Mouse (Mus musculus): ENCODE data around the gene Snx18. TPM values are rescaled to one million over a fixed set of nuclear protein-coding genes. Genes with fewer than 3 reads are reported as not detected.

Gene Snx18
- polyA plus RNA-seq, 1 experiment: 13.7 TPM

DNA sequence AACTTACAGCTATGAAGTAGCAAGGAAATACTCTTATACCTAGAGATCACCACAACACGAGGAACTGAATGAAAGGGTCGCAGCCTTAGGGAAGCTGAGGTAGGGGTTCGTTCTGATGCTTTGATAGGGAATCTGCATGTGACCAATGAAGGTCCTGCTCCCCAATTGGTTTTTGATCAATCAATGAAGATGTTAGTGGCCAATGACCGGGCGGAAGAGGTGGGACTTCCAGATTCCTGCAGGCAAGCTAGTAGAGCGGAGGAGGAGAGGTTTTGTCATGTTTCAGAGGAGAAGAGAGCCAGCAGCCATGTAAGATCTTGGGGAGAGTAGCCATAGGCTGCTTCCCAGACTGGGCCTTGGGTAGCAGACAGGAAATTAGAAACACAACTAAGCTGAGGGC, 33.9 kb downstream of the Snx18 start:
- peaks cover 6% of the 10 kb centered on the region; the same call in 1 of the 2 replicates for H3K4me1 ChIP-seq (ENCODE audit: control insufficient read depth, insufficient read depth, insufficient read length)
- WGBS: 82% methylated on average over 6 of the region's 6 CpGs
- TF ChIP-seq CTCF (IDR thresholded peaks at IDR 0.05; ENCODE audit: extremely low read depth, insufficient read depth, insufficient read length, insufficient replicate concordance): no peak
- no peak for TF ChIP-seq POLR2A (IDR thresholded peaks at IDR 0.05; ENCODE audit: low read depth, low read length)
- DNase-seq (ENCODE audit: low read depth in 1 of 2, low spot score in 2 of 2): no peak
- no peaks in the 10 kb centered on the region for H3K36me3 ChIP-seq (ENCODE audit: control insufficient read depth, insufficient read depth, low read length)
- no peak overlapping the region for H3K27ac ChIP-seq (ENCODE audit: insufficient read depth, low read length)
- no peaks in the 10 kb centered on the region for H3K27me3 ChIP-seq (ENCODE audit: control insufficient read depth, insufficient read depth, low read length)
- no peak overlapping the region for H3K4me3 ChIP-seq (ENCODE audit: extremely low read depth, insufficient read depth, insufficient read length)

GRCm38 (mm10) chr13:113583563-113583962, 34.8 kb downstream of the Snx18 start:
- H3K27ac ChIP-seq (ENCODE audit: insufficient read depth, low read length): no peak overlapping the region
- no peaks in the 10 kb centered on the region for H3K27me3 ChIP-seq (ENCODE audit: control insufficient read depth, insufficient read depth, low read length)
- no peak for TF ChIP-seq POLR2A (IDR thresholded peaks at IDR 0.05; ENCODE audit: low read depth, low read length)
- TF ChIP-seq CTCF (IDR thresholded peaks at IDR 0.05; ENCODE audit: extremely low read depth, insufficient read depth, insufficient read length, insufficient replicate concordance): no peak
- H3K4me3 ChIP-seq (ENCODE audit: extremely low read depth, insufficient read depth, insufficient read length): no peak overlapping the region
- no peak for DNase-seq (ENCODE audit: low read depth in 1 of 2, low spot score in 2 of 2)
- peaks cover 6% of the 10 kb centered on the region; the same call in 1 of the 2 replicates for H3K4me1 ChIP-seq (ENCODE audit: control insufficient read depth, insufficient read depth, insufficient read length)
- H3K36me3 ChIP-seq (ENCODE audit: control insufficient read depth, insufficient read depth, low read length): no peaks in the 10 kb centered on the region
- 82% methylated on average over 4 of the region's 4 CpGs for WGBS

DNA sequence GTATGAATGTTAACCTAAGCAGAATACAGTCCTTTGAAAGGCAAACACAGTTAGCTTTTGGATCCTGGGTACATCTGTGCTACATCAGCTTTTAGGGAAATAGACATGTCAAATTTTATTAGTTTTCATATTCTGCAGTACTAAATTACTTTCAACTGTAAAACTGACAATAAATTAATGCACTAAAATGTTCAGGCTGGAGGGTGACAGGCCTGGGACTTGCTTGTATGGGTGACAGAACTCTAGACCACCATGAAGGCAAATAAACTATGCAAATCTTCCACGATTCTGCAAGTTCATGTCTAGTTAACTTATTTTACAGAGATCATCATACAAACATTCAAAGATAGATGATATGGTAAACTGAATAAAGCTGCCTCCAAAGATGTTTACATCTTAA, 36.3 kb downstream of the Snx18 start:
- Histone ChIP-seq H3K4me1 (ENCODE audit: control insufficient read depth, insufficient read depth, insufficient read length) (peaks cover 6% of the 10 kb centered on the region; the same call in 1 of the 2 replicates), H3K4me3 (ENCODE audit: extremely low read depth, insufficient read depth, insufficient read length) (no peak overlapping the region), H3K27ac (ENCODE audit: insufficient read depth, low read length) (no peak overlapping the region), H3K27me3 (ENCODE audit: control insufficient read depth, insufficient read depth, low read length) (no peaks in the 10 kb centered on the region), H3K36me3 (ENCODE audit: control insufficient read depth, insufficient read depth, low read length) (no peaks in the 10 kb centered on the region)
- DNase-seq (ENCODE audit: low read depth in 1 of 2, low spot score in 2 of 2): no peak
- 89% methylated on average over 1 of the region's 1 CpGs for WGBS
- no peak for TF ChIP-seq POLR2A (IDR thresholded peaks at IDR 0.05; ENCODE audit: low read depth, low read length)
- TF ChIP-seq CTCF (IDR thresholded peaks at IDR 0.05; ENCODE audit: extremely low read depth, insufficient read depth, insufficient read length, insufficient replicate concordance): no peak

GRCm38 (mm10) chr13:113581436-113581835, 36.9 kb downstream of the Snx18 start:
- Histone ChIP-seq H3K4me1 (ENCODE audit: control insufficient read depth, insufficient read depth, insufficient read length) (peaks cover 6% of the 10 kb centered on the region; the same call in 1 of the 2 replicates), H3K36me3 (ENCODE audit: control insufficient read depth, insufficient read depth, low read length) (no peaks in the 10 kb centered on the region), H3K4me3 (ENCODE audit: extremely low read depth, insufficient read depth, insufficient read length) (no peak overlapping the region), H3K27ac (ENCODE audit: insufficient read depth, low read length) (no peak overlapping the region), H3K27me3 (ENCODE audit: control insufficient read depth, insufficient read depth, low read length) (no peaks in the 10 kb centered on the region)
- no peak for DNase-seq (ENCODE audit: low read depth in 1 of 2, low spot score in 2 of 2)
- TF ChIP-seq POLR2A (IDR thresholded peaks at IDR 0.05; ENCODE audit: low read depth, low read length) (no peak), CTCF (IDR thresholded peaks at IDR 0.05; ENCODE audit: extremely low read depth, insufficient read depth, insufficient read length, insufficient replicate concordance) (no peak)
- 91% methylated on average over 5 of the region's 5 CpGs for WGBS

GRCm38 (mm10) chr13:113580400-113580790, 38.0 kb downstream of the Snx18 start:
- Histone ChIP-seq H3K4me1 (ENCODE audit: control insufficient read depth, insufficient read depth, insufficient read length) (peaks cover 6% of the 10 kb centered on the region; the same call in 1 of the 2 replicates), H3K4me3 (ENCODE audit: extremely low read depth, insufficient read depth, insufficient read length) (no peak overlapping the region), H3K27me3 (ENCODE audit: control insufficient read depth, insufficient read depth, low read length) (no peaks in the 10 kb centered on the region), H3K27ac (ENCODE audit: insufficient read depth, low read length) (no peak overlapping the region), H3K36me3 (ENCODE audit: control insufficient read depth, insufficient read depth, low read length) (no peaks in the 10 kb centered on the region)
- no peak for DNase-seq (ENCODE audit: low read depth in 1 of 2, low spot score in 2 of 2)
- TF ChIP-seq CTCF (IDR thresholded peaks at IDR 0.05; ENCODE audit: extremely low read depth, insufficient read depth, insufficient read length, insufficient replicate concordance): no peak
- 37% methylated on average over 6 of the region's 6 CpGs for WGBS

- no peak for TF ChIP-seq POLR2A (IDR thresholded peaks at IDR 0.05; ENCODE audit: low read depth, low read length)
- no peak for TF ChIP-seq CTCF (IDR thresholded peaks at IDR 0.05; ENCODE audit: extremely low read depth, insufficient read depth, insufficient read length, insufficient replicate concordance)
- Histone ChIP-seq H3K4me1 (ENCODE audit: control insufficient read depth, insufficient read depth, insufficient read length) (peaks cover 6% of the 10 kb centered on the region; the same call in 1 of the 2 replicates), H3K36me3 (ENCODE audit: control insufficient read depth, insufficient read depth, low read length) (no peaks in the 10 kb centered on the region), H3K27ac (ENCODE audit: insufficient read depth, low read length) (no peak overlapping the region), H3K27me3 (ENCODE audit: control insufficient read depth, insufficient read depth, low read length) (no peaks in the 10 kb centered on the region), H3K4me3 (ENCODE audit: extremely low read depth, insufficient read depth, insufficient read length) (no peak overlapping the region)
- DNase-seq (ENCODE audit: low read depth in 1 of 2, low spot score in 2 of 2): peak in 1 of 2 experiments; percentile 58
- WGBS: 6% methylated on average over 7 of the region's 7 CpGs
These were observed 38.5 kb downstream of the Snx18 start for GRCm38 (mm10) chr13:113579788-113580399.

GRCm38 (mm10) chr13:113574232-113574631, 44.1 kb downstream of the Snx18 start:
- no peak overlapping the region for H3K4me3 ChIP-seq (ENCODE audit: extremely low read depth, insufficient read depth, insufficient read length)
- DNase-seq (ENCODE audit: low read depth in 1 of 2, low spot score in 2 of 2): peak in 1 of 2 experiments; percentile 22
- TF ChIP-seq CTCF (IDR thresholded peaks at IDR 0.05; ENCODE audit: extremely low read depth, insufficient read depth, insufficient read length, insufficient replicate concordance) (no peak), POLR2A (IDR thresholded peaks at IDR 0.05; ENCODE audit: low read depth, low read length) (no peak)
- H3K4me1 ChIP-seq (ENCODE audit: control insufficient read depth, insufficient read depth, insufficient read length): peaks cover 5% of the 10 kb centered on the region; the same call in 1 of the 2 replicates
- no peaks in the 10 kb centered on the region for H3K27me3 ChIP-seq (ENCODE audit: control insufficient read depth, insufficient read depth, low read length)
- no peak overlapping the region for H3K27ac ChIP-seq (ENCODE audit: insufficient read depth, low read length)
- no peaks in the 10 kb centered on the region for H3K36me3 ChIP-seq (ENCODE audit: control insufficient read depth, insufficient read depth, low read length)
- 57% methylated on average over 13 of the region's 13 CpGs for WGBS
